Mouse (Mus musculus) left cerebral cortex, postnatal 36 days (tissue): ENCODE results near the gene Pola1. TPM values are rescaled to one million over a fixed set of nuclear protein-coding genes. Genes with fewer than 3 reads are reported as not detected.
"Not testable (repeated sequence)": the region's sequence is repeated elsewhere in the genome, so short reads cannot be mapped to it uniquely, and the experiment has no call there.

Experiments used
- DNase-seq, 2 experiments: peaks; one replicate each; pipeline ENCODE4 v3.0.0; 2021 to 2022; ENCODE audit warnings: low spot score in 2 of 2, mixed read lengths in 1 of 2
- intact Hi-C: fragments of 180-260 bp; cut with DNase I; formaldehyde crosslinking; loops from one replicate; pipeline ENCODE4 v1.15.1; 2025
- total RNA-seq, 2 experiments: library from RNA; stranded (reverse); gene quantifications; 2 replicates each; pipeline ENCODE4 v1.2.3; 2021

The Pola1 gene
- total RNA-seq, 2 experiments from 2014 or later: 6.0 to 7.0 TPM

DNA sequence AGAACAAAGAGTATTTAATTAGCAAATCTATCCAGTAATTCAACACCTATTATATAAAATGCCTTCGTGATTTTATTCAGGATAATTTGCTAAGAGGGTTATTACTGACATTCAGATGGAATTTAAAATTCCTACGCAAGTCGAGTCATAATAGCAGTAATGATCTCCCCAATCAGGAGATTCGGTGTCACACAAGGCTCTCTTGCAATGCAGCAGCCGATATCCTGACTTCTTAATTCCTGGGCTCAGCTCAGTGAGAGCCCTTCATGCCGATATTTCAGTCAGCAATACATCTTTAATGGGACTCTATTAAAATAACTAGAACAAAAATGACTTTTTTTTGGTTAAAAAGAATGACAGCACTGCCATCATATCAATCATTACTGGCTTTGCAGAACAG is 134.4 kb downstream of the Pola1 start:
- no peak for DNase-seq
- intact Hi-C loops: no loop called here

DNA sequence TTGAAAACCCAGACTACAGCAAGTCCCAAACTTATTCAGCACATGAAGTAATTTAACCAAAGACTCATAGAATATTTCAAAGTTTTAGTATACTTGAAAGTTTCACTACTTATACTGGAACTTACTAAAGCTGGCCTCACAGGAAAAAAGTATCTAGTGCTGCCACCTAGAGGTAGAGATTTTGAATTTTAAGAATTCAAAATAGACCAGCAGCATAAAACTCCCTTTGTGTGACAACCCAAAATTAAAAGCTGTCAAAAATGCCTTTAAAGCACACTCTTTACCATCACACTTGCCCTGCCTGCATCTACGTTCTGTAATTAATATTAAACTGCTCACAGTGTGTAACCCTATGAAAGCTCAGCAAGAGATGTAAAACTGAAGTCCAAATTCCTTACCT is 166.2 kb downstream of the Pola1 start:
- no peak for DNase-seq

DNA sequence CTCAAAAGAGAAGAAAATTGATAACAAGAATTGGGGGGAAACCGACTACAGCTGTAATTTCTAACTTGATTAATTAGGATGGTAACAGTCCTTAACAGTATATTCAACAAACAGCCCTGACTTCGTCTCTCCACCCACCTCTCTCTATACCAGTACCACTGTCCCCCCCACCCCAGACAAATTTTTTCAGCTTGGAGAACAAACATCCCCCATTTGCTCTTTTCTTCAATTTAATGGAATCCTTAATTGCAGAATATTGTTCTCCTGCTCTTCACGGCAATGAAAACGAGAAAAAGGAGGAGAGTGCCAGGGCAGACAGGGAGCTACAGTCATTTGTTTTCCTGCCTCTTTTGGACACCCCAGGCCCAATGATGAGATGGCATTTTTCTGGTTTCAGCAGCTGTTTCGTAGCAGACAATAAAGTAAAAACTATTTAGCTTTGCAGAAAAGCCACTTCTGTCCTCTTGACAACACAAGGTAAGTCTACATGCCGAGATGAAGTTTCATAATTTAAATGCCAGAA is 202.2 kb downstream of the Pola1 start:
- intact Hi-C loops: loop anchor here (10.0 kb wide), 1 partner anchor 145 kb away; the partner anchor contains the start of gene Arx
- no peak for DNase-seq

More for the DNA sequence above, 166.2 kb downstream of the Pola1 start:
- intact Hi-C loops: loop anchor here (5.0 kb wide), 3 partner anchors 163 to 398 kb away; partner anchors contain the start of gene Arx

DNA sequence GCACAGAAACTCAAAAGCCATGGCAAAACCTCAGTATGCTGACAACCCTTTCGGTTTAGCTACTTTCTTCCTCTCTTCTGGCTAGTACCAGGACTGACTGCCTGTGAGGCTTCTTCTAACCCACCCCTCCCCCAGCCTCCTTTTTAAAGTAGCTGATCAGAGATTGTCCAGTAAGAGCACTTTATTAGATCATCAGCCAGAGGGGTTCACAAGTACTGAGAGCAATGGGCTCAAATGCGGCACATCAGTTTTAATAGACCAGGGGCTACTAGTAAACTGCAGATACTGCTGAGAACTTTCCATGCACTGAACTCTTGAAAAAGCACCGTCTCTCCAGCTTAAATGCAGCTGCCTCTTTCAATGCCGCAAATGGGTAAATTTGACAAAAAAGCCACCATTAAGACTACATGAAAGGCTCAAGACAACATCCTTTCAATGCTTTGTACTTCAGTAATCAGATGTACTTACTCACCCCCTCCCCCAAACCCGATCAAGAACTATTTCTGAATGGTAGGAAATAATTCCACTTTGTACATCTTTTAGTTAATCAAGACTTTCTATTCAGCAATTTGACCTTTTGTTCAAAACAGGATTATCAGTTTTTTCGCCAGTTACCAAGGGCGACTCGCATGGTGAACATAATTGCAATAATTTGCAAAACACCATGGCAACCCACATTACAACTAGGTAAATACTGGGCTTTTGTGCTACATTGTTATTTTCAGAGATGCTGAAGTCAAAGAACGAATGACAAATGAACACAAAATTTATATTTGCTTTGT is 202.8 kb downstream of the Pola1 start:
- DNase-seq: no peak

DNA sequence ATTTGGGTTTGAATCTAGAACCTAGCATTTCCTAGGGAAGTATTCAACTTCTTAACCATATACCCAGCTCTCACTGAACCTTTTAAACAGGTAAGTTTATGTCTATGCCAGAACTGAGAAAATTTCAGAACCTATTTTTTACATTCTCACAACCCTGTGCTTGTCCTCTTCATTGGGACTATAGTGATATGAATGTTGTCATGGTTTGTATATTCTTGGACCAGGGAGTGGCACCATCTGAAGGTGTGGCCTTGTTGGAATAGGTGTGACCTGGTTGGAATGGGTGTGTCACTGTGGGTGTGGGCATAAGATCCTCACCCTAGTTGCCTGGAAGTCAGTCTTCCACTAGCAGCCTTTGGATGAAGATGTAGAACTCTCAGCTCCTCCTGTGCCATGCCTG is 231.1 kb downstream of the Pola1 start:
- DNase-seq, intact Hi-C loops: not testable (repeated sequence)

More for the DNA sequence above, 202.8 kb downstream of the Pola1 start:
- intact Hi-C loops: no loop called here

DNA sequence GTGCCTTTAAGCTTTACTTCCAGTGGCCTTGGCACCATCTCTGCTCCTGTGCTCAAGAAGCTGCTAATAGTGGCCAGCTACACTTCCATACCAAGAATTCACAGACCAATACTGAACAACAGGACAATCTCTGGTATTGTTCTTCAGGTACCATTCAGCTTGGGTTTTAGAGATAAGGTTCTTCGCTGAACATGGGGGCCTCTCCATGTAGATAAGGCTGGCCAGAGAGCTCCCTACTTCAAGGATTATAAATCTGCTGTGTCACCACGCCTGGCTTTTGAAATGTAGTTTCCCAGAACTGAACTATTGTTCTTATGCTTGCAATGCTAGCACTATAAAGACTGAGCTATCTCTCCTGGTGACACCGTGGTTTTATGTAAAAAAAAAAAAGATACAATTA is 234.9 kb downstream of the Pola1 start:
- DNase-seq: no peak
- intact Hi-C loops: no loop called here

DNA sequence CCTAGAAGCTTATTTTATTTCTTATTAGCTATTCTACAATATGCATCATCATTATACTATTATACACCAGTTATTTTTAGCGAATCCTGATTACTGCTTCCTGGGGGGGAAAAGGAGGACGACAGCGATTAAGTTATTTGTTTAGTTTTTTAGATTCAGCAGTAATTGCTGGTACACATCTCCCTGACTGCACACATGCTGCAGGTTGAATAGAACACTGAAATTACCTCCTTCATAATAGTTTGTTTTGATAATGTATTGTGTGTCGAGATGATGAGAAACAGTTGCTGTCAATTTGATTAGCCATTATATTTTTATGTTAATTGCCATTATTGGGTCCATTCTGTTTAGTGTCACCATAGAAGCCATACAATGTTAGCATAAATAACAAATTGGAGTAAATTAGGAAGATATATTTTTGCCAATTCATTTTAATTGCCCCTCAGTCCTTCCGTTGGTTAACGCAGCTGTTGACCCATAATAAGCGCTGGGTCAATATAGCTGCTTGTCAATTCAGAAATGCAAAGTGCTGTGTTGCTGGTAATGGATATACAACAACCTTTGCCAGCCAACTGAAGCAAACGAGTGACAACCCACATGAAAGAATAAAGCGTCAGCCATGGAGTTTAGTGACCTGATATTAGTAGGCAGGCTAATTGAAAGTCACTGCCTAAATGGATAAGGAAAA is 254.5 kb downstream of the Pola1 start:
- intact Hi-C loops: no loop called here
- DNase-seq: no peak

DNA sequence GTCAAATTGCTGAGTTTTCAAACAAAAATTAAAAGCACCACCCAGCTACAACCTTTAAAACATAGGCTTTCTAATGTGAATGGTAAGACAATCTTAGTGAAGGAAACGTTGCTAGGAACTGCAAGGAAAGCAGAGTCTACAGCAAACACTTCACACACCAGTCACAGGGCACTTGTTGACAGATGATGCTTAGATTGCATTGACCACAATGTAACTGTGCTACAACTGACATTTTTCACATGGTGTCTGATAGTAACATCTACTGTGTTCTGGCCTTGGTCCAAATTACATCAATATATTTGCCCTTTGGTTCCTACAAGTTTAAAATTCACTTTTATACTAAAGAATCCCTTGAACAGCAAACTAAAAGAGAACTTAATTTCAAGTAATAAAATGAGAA is 258.5 kb downstream of the Pola1 start:
- DNase-seq: no peak
- intact Hi-C loops: no loop called here

DNA sequence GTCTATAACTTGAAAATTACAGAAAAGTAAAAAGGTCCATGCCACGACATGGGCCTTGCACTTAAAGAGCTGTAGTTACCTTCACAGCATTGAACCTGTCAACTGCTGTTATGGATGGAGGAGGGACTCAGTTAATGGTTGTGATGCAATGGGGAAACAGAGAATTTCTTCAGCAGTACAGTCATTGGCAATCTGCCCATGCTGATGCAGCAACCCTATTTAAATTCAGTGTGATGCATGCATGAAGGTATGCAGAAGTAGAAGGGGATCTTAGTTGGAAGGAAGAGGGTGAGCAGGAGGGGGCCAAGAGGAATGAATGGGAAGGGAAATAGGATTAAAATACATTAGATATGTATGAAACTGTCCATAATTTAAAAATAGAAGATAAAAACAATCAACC is 262.2 kb downstream of the Pola1 start:
- no peak for DNase-seq
- intact Hi-C loops: no loop called here

DNA sequence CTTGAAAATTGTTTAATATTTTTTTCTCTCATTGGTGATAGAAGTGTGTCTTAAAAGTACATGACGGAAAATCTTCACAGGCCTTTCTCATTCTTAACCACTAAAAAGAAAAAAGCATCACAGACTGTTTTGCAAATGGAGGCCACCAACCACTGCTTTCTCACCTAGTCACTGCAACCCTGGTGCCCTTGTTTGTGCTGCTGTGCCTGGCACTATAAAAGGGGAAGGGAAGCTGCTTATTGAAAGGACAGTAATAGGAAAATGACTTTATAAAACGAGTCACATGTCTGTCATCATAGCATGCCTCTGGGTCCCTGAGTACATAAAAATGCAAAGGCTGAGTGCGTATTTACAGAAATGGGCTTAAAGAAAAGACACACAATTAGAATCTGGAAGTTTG is 263.7 kb downstream of the Pola1 start:
- intact Hi-C loops: no loop called here

DNA sequence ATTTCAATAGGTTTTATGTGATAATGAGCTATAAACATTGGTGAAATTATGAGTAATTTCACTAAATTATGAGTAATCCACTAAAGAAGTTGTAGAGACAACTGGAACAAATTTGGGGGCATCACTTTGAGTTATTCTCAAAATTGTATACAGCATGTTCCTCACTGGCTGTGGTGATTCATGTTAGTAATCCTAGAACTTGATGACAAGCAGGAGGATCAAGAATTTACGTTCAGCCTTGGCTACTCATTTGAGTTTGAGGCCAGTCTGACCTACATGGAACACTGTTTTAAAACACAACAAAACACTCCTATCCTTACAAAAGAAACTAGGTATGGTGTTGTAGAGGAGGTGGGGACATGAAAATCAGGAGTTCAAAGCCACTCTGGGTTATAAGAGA is 310.6 kb downstream of the Pola1 start:
- DNase-seq: no peak
- intact Hi-C loops: no loop called here

More for the DNA sequence above, 263.7 kb downstream of the Pola1 start:
- no peak for DNase-seq

DNA sequence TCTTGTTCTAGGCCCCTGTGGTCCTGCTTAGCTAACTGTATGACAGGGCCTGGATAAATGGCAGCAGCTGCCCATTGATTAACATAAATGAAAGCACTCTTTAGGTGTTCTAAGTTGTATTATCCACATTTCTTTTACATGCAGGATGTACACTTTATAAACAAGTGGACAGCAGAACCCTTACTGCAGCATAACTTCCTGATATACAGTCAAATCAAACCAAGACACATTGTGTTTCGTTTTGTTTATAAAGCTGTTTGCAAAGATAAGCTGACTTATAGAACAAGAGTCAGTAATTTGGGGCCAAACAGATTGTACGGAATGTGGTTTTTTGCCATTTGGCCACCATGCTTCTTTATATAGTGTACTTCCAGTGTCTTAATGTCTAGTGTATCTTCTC is 312.0 kb downstream of the Pola1 start:
- DNase-seq: no peak
- intact Hi-C loops: no loop called here

DNA sequence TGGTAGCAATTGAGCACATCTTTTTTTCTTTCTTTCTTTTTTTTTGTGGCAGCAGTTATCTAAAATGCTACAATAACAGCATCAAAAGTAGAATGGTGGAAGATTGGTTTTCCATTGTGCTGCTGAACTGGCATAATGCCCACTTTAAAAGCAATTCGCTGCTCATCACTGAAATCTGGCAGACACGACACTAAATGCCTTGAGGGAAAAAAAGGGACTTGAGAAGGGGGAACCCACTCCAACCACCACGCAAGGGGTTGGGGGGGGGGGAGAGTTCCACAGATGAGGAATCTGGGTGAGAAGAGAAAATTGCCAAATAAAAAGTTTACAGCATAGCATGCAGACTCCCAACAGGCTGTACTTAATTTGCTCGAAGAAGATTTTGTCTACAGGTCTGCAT is 314.4 kb downstream of the Pola1 start:
- DNase-seq: no peak
- intact Hi-C loops: no loop called here

DNA sequence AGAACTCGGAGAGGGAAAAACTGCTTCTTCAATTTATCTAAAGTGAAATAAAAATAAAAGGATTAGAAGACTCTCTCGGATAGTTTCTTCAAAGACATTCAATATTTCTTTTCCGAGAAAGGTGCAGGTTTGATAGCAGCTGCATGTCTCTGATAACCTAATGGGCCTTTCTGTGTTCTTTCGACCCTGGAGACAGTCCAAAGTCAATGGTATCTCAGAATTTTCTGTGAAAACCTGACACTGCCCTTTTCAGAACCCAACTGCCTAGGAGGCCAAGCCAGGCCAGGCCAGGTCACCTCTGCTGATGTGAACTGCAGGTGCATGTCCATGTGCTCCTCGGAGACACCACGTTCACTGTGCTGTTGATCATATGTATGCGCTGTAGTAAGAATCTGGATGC is 326.2 kb downstream of the Pola1 start:
- DNase-seq: no peak
- intact Hi-C loops: no loop called here

DNA sequence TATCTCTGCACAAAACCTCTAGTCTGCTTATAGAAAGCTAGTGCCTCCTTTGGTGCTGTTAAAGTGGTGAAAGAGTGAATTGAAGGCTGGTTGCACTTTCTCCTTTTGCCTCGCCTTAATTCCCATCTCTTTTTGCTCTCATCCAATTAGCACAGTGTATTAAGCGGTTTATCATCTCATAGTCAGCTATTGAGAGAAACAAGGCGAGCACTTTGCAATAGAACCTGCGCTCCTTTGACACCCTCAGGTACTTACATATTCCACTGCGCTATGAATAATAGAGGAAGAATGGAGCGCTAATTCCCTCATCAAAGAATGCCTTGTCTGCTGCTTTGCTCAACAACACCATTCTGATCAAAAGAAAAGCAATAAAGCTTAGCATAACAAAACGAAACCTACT is 330.2 kb downstream of the Pola1 start:
- no peak for DNase-seq
- intact Hi-C loops: loop anchor here (5.0 kb wide), 1 partner anchor 166 kb away; no protein-coding TSS in a partner anchor

DNA sequence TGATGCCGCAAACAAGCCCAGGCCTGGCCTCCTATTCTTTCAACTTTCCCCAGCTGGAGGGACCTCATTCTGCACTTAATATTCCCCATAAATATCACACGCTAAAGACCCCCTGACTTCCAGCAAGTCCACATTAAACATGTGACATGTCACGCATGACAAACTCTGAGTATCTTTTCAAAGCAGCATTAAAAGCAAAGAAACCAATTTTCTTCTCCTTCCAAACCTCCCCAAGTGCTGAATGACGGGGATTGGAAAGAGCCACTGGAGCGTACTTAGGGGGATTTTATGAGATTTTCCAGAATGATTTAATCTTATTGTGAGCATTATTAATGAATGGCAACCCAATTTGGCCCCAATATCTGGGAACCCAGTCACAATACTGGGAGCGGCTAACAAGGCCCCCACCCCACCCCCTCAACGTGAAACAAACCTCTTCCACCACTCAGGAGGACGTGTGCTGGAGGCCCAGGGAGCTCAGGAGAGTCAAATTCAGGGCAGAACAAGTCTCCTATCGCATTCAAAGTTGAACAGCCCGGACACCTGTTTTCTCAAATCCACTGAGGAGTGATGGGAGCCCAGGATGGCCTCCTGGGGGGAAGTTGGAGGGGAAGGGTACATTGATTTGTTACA is 331.7 kb downstream of the Pola1 start:
- intact Hi-C loops: loop anchor here (5.0 kb wide), 1 partner anchor 167 kb away; no protein-coding TSS in a partner anchor

DNA sequence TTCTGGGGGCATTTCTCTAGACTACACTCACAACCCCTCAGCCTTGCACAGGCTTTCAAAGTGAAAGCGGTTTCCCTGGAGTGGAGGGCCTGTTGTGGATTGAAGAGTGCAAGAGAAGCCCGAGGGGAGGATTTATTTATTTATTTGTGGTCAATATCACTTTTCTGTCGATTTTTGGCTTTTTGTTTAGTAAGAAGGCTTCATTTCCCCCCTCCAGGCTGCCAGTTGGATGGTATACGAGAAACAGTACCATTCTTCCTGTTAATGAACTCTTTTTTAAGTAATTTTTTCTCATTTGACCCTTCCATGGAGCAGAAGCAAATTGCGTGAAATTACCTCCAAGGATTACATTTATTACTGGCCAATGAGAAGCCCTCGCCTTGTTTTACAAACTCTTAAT is 332.2 kb downstream of the Pola1 start:
- no peak for DNase-seq
- intact Hi-C loops: loop anchor here (5.0 kb wide), 1 partner anchor 168 kb away; no protein-coding TSS in a partner anchor

More for the DNA sequence above, 331.7 kb downstream of the Pola1 start:
- DNase-seq: no peak

DNA sequence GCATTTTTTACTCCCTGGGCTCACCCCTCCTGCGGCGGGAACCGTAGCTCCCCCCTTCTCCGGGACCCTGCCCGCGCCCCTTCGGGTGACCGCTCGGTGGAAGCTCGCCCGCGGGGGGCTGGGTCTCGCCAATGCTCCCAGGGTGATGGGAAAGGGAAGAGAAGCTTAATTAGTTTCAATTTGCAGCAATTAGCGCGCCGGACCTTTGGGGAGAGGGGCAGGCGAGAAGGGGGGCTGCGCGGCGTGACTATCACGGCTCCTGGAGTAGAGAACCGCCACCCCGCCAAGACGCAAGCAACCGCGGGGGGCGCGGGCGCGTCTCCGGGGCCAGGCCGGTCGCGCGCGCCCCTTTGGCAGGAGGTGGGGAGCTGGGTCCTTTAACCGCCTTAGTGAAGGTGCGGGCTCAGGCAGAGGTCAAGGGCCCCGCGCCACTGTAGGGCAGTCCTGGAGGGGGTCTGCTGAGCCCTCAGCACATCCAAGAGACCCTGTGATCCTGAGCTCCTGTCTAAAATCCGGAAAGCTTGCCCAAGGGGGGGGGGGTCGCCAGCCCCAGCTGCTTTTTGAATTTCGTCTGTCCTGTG is 332.8 kb downstream of the Pola1 start:
- no peak for DNase-seq
- intact Hi-C loops: no loop called here

DNA sequence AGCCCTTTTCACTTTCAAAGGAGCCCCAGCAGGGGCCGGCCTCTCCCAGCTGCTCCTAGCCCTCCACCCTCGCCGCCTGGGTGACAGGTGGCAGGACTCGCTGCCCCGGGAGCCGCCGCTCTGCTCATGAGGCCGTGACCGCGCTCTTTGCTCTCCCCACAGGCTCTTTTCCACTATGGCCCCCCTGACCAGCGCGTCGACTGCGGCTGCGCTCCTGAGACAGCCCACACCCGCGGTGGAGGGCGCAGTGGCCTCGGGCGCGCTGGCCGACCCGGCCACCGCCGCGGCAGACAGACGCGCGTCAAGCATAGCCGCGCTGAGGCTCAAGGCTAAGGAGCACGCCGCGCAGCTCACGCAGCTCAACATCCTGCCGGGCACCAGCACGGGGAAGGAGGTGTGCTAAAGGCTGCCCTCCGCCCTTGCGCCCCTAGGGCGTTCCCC is 334.9 kb downstream of the Pola1 start:
- intact Hi-C loops: no loop called here
- no peak for DNase-seq

DNA sequence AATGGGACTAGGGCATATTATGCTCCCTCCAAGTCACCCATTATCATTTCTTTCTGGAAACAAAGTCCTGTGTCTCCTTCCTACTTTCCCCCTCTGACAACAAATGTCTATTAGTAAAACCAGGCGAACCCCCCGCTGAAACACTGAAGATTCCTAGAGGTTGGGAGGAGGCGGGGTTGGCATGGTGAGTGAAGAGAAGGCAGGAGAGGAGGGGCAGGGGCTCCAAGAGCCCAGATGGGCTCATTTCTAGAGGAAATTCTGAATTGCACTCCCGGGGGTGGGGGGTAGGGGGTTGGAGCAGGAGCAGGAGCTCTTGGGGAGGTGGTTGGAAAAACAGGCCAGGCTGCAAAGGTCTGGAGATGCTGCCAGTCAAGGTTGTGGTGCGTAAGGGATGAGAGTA is 336.1 kb downstream of the Pola1 start:
- DNase-seq: no peak
- intact Hi-C loops: no loop called here
